Mouse (Mus musculus): ENCODE results near the gene Zic5.

The Zic5 gene

DNA sequence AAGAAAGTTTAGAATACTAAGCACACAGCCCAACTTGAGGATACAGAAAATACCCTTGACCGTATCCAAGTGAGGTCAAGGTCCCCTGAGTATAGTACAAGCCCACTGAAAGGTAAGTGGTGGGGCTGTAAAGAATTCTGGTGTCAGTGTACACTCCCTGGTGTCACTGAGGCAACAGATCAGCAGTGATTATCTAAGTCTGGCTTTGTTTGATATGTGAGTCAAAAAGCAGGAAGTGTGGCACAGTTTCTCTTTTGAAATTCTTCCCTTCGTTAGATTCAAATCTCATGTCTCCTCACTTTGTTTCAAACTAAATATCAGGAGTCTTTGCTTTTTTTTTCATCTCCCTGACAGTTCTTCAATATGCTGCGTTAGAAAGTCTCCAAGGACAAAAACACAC lies 32.9 kb downstream of the Zic5 start:
- in situ Hi-C loops (cut with MboI): no loop called here

DNA sequence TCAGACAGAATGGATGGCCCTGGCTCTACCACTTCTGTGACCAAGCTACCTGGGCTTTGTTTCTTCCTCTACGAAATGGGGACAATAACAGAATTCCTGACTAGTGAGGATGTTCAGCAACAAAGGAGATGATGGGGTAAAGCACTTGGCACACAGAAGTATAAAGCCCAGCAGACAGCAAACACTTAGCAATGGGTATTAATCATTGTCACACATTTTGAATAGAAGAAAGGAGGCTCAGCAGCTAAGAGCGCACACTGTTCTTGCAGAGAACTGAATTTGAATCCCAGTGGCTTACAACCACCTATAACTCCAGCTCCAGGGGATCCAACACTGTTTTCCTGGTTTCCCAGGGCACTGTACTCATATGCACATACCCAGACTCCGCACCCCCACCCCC lies 37.8 kb downstream of the Zic5 start:
- in situ Hi-C loops (cut with MboI): no loop called here

DNA sequence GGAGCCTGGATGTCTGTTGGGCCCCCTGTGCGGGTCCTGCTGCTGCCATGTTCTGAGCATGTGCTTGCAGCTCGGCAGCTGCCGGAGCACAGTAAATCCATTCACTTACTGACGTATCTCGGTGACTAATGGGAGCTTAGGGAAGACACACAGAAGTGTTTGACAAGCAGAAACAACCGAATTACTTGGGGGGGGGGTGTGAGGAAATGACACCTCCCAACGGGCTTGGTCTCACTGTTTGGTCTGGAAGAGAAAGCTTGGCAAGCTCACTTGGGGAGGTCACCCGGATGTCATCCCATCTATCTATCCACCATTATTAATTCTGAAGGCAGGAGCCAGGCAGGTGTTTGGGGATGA lies 38.3 kb downstream of the Zic5 start:
- in situ Hi-C loops (cut with MboI): no loop called here

DNA sequence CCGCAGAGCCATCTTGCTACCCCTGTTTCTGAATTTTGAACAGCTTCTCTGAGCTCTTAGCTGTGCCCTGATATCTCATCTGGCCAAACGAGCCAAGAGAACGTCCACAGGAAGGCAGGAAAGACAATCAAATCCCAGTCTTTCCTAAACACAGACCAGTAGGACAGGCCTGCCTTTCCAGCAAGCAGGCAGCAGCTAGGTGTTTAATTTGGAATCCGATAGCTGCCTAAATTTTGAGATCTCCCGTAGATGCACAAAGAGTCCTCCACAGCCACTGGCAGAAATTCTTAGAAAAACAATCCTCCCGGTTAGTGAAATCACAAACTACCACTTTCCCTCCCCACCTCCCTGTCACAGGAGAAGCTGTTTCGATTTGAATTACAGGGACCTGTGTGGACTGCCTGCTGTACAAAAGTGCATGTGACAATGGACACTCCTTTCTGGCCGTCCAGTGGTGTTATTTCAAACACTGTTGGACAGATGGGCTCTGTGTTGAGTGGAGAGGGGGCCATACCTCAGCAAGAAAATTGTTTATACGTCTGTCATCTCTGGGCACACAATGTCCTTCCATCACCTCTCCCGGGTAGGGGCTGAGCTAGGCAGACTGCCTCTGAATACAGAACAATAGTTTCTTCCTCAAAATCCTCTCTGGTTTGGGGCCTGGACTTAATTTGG lies 38.8 kb downstream of the Zic5 start:
- in situ Hi-C loops (cut with MboI): no loop called here

DNA sequence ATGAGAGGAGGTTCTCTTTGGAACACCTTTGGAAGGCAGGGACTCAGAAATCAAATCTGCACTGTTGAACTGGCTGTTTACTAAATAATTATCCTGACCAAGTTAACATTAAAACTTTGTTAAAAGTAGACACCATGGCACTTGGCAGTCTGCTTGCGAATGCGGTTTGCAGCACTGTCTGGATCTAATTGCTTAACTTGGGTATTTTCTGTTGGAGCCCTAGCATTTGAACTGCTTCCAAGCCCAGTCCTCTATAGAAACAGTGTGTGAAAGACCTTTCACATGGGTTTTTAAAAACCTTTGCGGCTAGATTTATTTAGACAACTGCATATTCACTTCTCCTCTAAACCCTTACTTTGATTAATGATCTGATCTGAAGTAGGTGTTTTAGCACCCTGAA lies 41.0 kb downstream of the Zic5 start:
- in situ Hi-C loops (cut with MboI): no loop called here

DNA sequence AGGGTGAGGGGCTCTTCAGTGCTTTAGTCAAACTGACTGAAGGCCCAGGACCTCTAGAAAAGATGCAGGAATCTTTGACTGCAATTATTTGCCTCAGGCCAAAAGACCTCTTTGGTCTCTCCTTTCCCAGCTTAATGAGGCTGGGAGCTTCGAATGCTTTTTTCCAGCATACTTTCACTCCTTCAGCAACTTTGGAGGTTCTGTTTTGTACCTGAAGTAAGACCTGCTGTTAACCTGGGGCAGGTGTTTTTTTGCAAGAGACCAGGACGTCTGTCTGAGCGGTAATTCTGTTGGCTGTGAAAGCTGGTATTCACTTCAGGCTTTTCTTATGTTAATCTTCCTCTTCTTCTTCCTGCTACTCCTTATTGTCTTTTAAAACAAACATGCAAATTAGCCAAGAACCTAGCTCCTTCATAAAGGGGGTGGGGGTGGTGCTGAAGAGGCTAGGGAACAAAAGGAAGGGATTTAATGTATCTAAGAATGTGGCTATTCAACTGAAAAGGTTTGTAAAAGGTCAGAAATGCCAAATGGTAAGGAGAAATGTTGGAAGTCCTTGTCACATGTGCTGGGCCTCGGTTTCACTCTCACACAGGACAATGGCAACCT lies 49.2 kb downstream of the Zic5 start:
- in situ Hi-C loops (cut with MboI): no loop called here

DNA sequence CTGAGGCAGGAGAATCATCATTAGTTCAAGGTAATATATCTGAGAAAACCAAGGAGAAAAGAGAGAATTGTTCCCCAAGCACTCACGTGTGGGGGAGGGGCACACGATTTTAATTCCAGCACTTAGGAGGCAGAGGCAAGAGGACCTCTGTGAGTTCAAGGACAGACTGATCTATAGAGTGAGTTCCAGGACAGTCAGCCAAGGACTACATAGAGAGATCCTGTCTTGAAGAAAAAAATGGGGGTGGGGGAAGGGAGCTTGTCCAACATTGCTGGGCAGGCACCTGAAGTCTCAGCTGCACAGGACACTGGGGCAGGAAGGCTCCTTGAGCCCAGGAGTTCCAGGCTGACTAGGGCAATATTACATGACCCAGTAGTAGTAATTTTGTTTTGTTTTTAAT lies 50.7 kb downstream of the Zic5 start:
- in situ Hi-C loops (cut with MboI): no loop called here

DNA sequence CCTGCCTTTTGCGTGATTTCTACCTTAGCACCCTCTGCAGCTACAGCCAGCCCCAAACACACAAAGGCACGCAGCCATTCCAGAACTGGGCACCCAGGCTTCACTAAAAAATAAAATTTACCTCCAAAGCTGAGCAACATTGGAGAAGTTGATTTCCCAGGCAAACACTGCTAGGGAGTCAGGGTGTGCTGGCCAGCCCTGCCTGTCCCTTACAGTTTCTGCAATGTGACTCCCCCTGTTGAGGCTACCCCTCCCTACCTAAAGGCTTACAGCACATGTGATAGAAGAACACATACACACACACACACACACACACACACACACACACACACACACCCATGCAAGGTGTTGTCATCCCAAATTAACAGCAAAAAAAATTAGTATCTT lies 51.9 kb downstream of the Zic5 start:
- in situ Hi-C loops (cut with MboI): no loop called here

DNA sequence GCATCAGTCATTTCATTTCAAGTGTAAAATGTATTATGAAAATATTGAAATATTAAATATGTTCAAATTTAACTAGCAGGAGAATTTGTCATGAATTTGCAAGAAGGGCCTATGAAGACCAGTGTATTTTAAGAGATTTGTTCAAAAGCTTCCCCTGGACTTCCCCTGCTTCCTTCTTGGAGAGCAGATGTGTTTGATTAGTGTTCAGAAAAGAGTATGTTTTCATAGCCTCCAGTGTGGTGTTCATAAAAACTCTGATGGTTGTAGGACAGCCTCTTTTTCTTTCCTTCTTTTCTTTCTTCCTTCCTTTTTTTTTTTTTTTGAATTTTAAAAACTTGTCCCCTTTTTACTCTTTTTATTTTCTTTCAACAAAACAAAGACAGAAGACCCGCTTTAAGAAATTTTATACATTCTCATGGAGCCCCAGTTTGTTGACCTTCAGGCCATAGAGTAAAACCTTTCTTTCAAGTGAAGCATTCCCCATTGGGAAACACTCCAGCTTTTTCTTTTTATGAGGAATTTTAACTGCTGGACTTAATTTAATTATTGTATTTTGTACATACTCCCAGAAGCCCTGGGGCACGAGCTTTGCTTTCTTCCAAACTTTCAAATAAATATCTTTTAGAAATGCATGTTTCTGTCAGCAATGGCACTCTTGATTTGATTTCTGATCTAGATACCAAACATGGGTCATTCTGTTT lies 52.5 kb downstream of the Zic5 start:
- in situ Hi-C loops (cut with MboI): no loop called here
